Mouse (Mus musculus): ENCODE results near the gene Myocos. TPM values are rescaled to one million over a fixed set of nuclear protein-coding genes. Genes with fewer than 3 reads are reported as not detected.

The Myocos gene
- polyA plus RNA-seq (2014; fragmentation: Illumina TruSeq; extraction: RNeasy Lipid Tissue Mini Kit (QIAGEN cat#74804)), result 6.0 TPM

GRCm38 (mm10) chr1:162658119-162658518 lies at the start of gene Myocos:
Gene Myocos, minus strand, starts transcription at chr1:162658219.

DNA sequence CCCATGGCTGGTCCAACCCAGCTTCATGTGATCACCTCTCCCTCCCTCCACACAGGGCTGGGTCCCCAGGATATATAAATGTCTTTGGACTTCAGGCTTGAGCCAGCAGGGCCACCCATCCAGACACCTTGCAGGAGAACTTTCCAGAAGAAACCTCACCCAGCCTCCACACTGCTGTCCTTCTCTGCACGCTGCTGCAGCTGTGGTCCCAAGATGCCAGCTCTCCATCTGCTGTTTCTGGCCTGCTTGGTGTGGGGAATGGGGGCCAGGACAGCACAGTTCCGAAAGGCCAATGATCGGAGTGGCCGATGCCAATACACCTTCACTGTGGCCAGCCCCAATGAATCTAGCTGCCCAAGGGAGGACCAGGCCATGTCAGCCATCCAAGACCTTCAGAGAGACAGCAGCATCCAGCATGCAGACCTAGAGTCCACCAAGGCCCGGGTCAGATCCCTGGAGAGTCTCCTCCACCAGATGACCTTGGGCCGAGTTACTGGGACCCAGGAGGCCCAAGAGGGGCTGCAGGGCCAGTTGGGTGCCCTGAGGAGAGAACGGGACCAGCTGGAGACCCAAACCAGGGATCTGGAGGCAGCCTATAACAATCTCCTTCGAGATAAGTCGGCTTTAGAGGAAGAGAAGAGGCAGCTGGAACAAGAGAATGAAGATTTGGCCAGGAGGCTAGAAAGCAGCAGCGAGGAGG lies 18.8 kb downstream of the Myocos start, which contains the start of gene Myoc:
Myoc (plus strand) TSS at position 105 of the 700 bp plus-strand sequence.

Other genes with a start within 250 kb of the Myocos start
- 19.8 TPM for gene Dnm3, start 180.2 kb downstream of the Myocos start, polyA plus RNA-seq (2014; fragmentation: Illumina TruSeq; extraction: RNeasy Lipid Tissue Mini Kit (QIAGEN cat#74804))
- gene Mettl13, start 109.7 kb downstream of the Myocos start, polyA plus RNA-seq (2014; fragmentation: Illumina TruSeq; extraction: RNeasy Lipid Tissue Mini Kit (QIAGEN cat#74804)), result 4.3 TPM
- 239 TPM for gene Vamp4, start 87.7 kb downstream of the Myocos start, polyA plus RNA-seq (2014; fragmentation: Illumina TruSeq; extraction: RNeasy Lipid Tissue Mini Kit (QIAGEN cat#74804))
- 2.7 TPM for gene Myoc, start 19.1 kb downstream of the Myocos start, polyA plus RNA-seq (2014; fragmentation: Illumina TruSeq; extraction: RNeasy Lipid Tissue Mini Kit (QIAGEN cat#74804))
- 82.3 TPM for gene Prrc2c, start 82.3 kb upstream of the Myocos start, polyA plus RNA-seq (2014; fragmentation: Illumina TruSeq; extraction: RNeasy Lipid Tissue Mini Kit (QIAGEN cat#74804))
- 1.00 TPM for gene Fmo4, start 155.8 kb upstream of the Myocos start, polyA plus RNA-seq (2014; fragmentation: Illumina TruSeq; extraction: RNeasy Lipid Tissue Mini Kit (QIAGEN cat#74804))
- 48.9 TPM for gene Fmo1, start 208.4 kb upstream of the Myocos start, polyA plus RNA-seq (2014; fragmentation: Illumina TruSeq; extraction: RNeasy Lipid Tissue Mini Kit (QIAGEN cat#74804))
- gene Fmo2, start 240.5 kb upstream of the Myocos start, polyA plus RNA-seq (2014; fragmentation: Illumina TruSeq; extraction: RNeasy Lipid Tissue Mini Kit (QIAGEN cat#74804)), result 50.1 TPM